Mouse (Mus musculus) C2C12 (cell line): ENCODE data around the gene Slc11a1.

Experiments used
- CEBPB ChIP-seq: IDR thresholded peaks from one replicate; pipeline ENCODE4 v1.6.1; 2011; ENCODE audit warnings: low read depth, mild to moderate bottlenecking, control low read depth, moderate library complexity
- CTCF ChIP-seq: IDR thresholded peaks from one replicate; pipeline ENCODE4 v1.5.1; 2011; ENCODE audit not compliant: control insufficient read depth, insufficient read depth, insufficient read length
- MAX ChIP-seq: IDR thresholded peaks from one replicate; pipeline ENCODE4 v1.6.1; 2011; ENCODE audit warnings: mild to moderate bottlenecking, control low read depth
- MYOD1 ChIP-seq: IDR thresholded peaks from one replicate; pipeline ENCODE4 v1.6.1; 2011; ENCODE audit warnings: low read depth; ENCODE audit not compliant: control insufficient read depth, insufficient read length
- MYOG ChIP-seq: IDR thresholded peaks from one replicate; pipeline ENCODE4 v1.6.1; 2011; ENCODE audit not compliant: control insufficient read depth, insufficient read length; ENCODE audit errors: extremely low read depth
- USF1 ChIP-seq: IDR thresholded peaks from one replicate; pipeline ENCODE4 v1.6.1; 2011; ENCODE audit warnings: low read depth, mild to moderate bottlenecking, control low read depth, moderate library complexity

DNA sequence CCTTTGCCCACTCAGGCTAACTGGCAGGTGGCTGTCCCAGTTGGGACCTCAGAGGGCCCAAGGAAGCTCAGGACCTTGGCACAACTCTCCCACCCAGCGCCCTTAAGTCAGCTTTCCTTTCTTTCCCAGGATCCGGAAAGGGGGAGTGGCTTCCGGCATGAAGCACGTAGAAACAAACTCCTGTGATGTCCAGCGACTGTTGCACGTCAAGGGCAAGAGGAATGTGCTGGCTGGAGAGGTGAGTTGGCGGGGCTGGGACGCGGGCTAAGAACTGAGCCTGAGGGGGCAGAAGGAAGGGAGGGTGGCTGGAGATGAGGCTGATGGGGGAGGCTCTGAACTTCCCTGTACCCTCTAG lies 44.4 kb downstream of the Slc11a1 start:
- TF ChIP-seq CTCF: no peak
- TF ChIP-seq MAX: no peak
- TF ChIP-seq CEBPB: no peak
- TF ChIP-seq MYOG: no peak
- no peak for TF ChIP-seq USF1
- no peak for TF ChIP-seq MYOD1
